Mouse (Mus musculus): Measurements from ENCODE around the gene Usp18. TPM values are rescaled to one million over a fixed set of nuclear protein-coding genes. Genes with fewer than 3 reads are reported as not detected.

The Usp18 gene
- 5.4 TPM for polyA plus RNA-seq (2014; fragmentation: Illumina TruSeq; extraction: RNeasy Lipid Tissue Mini Kit (QIAGEN cat#74804); ENCODE audit: low read depth, low replicate concordance)

DNA sequence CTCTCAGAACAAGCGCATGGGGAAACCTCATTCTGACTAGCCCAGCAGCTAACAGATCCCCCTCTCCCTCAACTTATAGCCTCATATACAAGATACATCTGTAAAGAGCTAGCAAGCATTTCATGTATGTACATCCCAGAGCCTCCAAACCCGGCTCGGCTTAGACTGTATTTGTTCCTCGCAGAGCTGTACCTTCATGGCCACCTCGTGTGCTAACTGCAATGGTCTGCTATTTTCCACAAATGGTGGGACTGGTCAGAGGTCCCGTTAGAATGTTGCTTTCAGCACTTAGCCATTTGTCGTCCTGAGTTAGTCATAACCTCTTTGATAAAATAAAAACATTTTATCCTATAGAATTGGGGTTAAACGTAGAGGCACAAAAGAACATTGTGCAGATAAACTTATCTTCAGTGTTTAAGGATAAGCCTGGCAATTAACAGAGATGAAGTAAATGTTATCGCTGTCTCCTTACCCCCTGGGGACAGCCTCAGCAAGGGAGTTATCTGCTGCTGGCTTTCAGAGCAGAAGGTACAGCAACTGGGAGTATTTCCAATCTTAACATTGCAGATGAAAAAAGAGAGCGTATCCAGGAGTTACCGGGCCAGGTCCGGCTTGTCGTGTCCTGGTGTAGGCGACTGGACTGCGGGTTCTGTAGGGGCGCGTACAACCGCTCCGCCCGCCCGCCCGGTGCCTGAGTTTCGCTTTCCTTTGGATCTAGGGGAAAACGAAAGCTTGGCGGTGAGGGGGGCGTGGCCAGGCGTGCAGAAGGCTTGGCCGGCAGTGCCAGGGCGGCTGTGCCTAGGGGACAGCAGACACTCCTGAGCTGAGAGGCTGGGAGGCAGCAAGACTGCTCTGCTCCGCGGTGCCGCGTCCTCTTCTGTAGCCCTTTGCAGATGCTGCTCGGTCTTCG is at the start of gene Usp18:
TSS of gene Usp18 (plus strand) at position 780 of the 910 bp plus-strand sequence.

DNA sequence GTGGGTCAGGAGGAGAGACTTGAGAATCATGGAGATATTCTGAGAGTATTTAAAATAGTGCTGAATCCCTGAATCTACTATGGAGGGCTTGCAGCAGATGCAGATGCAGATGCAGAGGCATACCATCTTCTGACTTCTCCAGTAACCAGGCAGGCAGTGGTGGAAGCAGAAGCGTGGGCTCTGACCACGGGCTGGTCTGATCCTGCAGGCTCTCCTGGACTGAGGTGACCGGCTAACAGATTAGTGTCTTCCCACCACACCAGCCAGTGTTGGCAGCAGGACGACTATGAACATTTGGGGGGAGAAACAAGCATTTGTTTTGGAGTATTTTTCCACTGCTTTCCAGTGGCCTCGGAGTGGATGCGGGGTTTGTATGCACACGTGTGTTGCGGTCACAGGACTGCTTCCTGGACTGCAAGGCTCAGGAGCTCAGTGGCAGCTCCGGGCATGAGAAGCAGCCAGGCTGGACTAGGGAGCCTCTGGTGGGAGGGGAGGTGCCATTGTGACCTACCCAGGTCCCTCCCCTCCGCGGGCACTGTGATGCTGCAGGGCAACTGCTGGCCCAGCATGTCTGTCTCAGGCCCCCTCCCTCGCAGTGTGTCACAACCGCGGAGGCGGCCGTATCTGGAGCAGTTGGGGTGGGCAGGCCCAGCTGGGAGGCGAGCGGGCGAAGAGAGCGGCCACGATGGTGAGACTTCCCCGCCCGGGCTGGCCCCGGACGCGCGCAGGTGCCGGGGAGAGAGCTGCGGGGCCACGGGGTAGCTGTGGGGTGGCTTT is 35.4 kb upstream of the Usp18 start, which contains the start of gene Tuba8:
TSS of gene Tuba8 (plus strand) at position 548 of the 777 bp plus-strand sequence.

DNA sequence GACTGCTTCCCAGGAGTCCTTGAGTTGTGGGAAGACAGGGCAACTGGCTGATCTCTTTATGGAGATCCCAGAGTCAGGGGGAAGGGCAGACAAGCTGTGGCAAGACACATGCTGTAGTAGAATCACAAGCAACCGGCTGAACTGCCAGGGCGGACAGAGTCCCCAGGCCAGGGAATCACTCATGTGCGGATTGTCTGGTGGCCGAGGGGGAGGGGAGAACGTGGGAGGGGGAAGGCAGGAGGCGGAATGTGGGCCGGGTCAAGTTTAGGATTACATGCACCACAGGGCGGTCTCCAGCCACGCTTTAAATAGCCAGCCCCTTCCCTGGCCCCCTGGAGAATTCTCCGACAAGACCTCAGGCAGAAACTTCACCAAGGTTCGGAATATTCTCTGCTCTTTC is 54.2 kb downstream of the Usp18 start, which contains the start of gene Slc6a13:
TSS of gene Slc6a13 (plus strand) at position 274 of the 400 bp plus-strand sequence.

Other genes with a start within 250 kb of the Usp18 start
- 46.4 TPM for gene Mical3, start 114.9 kb upstream of the Usp18 start, polyA plus RNA-seq (2014; fragmentation: Illumina TruSeq; extraction: RNeasy Lipid Tissue Mini Kit (QIAGEN cat#74804); ENCODE audit: low read depth, low replicate concordance)
- gene Pex26, start 62.2 kb upstream of the Usp18 start, polyA plus RNA-seq (2014; fragmentation: Illumina TruSeq; extraction: RNeasy Lipid Tissue Mini Kit (QIAGEN cat#74804); ENCODE audit: low read depth, low replicate concordance): 12.0 TPM
- 2.5 TPM for gene Tuba8, start 35.2 kb upstream of the Usp18 start, polyA plus RNA-seq (2014; fragmentation: Illumina TruSeq; extraction: RNeasy Lipid Tissue Mini Kit (QIAGEN cat#74804); ENCODE audit: low read depth, low replicate concordance)
- 34.3 TPM for gene Slc6a13, start 54.3 kb downstream of the Usp18 start, polyA plus RNA-seq (2014; fragmentation: Illumina TruSeq; extraction: RNeasy Lipid Tissue Mini Kit (QIAGEN cat#74804); ENCODE audit: low read depth, low replicate concordance)
- gene Slc6a12, start 97.2 kb downstream of the Usp18 start, polyA plus RNA-seq (2014; fragmentation: Illumina TruSeq; extraction: RNeasy Lipid Tissue Mini Kit (QIAGEN cat#74804); ENCODE audit: low read depth, low replicate concordance): 4.2 TPM
- gene Iqsec3, start 227.8 kb downstream of the Usp18 start, polyA plus RNA-seq (2014; fragmentation: Illumina TruSeq; extraction: RNeasy Lipid Tissue Mini Kit (QIAGEN cat#74804); ENCODE audit: low read depth, low replicate concordance): 0.43 TPM